Mouse (Mus musculus): ENCODE results near the gene Col25a1.

Col25a1 gene

DNA sequence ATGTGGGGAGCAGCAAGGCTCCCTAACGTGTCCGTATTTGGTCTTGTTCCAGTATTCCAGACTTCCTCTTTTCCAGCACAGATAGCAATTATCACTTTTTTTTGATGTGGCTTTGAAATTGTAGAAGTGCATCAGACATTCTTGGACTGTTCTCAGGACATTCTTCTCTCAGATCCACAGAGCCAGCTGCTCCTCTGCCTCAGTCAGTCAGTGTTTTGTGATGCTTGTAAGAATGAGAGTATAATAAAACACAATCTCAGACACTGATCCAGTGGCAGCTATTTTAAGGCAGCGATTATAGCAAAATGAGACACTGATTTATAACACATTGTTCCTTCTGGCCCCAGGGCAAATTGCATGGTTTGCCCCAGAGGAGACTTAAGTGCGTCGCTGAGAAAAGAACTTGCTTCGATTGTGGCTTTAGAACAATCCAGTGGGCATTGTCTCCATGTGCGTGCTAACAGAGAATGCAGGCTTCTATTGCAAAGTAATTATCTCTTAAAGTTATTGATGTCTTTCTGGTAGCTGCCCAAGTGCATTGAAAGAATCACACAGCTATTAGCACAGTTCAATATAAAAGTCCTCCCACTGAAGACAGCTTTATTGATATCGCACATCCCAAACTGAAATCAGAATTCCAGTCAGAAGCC lies 111.5 kb downstream of the Col25a1 start:
- no peak for DNase-seq (ENCODE audit: low read depth, low spot score)

DNA sequence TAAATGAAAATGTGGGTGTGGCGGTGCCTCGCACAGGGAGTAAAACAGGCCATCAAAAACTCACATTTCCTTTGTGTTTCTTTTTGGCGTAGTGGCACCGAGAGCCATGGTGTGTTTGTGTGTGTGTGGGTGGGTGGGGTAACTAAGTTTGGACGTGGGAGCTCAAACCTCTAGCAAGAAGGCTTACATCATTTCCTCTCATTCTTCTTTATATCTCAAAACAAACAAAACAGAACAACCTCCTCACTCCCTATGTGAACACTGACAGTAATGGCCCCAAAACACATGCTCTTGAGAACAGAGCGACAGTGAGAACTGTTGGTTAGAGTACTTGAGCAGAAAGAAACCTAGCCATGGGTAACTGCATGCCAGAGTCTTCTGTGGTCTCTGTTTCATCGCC lies 121.1 kb downstream of the Col25a1 start:
- no peak for DNase-seq (ENCODE audit: low read depth, low spot score)

DNA sequence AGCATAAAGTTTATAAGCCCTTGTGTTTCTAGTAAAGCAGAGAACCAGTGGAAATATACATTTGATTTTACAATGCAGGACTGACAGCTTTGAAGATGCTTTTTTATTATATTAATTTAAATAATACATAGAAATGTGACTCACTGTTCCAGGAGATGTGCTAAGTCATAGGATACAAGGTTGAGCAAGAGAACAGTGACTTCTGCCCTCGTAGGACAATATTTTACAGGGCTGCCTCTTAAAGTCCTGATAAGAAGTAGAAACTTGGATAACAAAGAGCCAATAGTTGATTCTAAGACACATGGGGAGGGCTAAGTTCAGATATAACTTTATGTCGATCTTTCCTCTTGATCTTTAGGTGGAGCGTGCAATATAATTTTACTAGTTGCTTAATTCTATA lies 124.8 kb downstream of the Col25a1 start:
- DNase-seq (ENCODE audit: low read depth, low spot score), result no peak

DNA sequence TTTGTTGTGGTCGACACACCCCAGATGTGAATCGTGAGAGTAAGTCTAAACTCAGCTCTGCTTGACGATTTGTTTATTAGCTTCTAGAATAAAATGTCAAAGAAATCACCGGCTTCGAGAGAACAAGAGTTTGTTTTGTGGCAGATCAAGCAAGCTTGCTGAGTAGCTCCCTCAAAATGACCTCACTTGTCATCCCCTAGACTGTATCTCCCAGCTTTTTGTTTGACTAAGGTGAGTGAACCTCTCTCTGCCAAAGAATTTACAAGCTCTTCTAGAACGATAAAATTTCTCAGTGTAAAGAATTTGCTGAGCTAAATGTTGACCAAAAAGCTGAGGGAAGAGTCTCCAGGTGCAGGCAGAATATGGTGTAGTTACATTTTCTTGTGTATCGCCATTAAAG lies 125.3 kb downstream of the Col25a1 start:
- no peak for DNase-seq (ENCODE audit: low read depth, low spot score)

DNA sequence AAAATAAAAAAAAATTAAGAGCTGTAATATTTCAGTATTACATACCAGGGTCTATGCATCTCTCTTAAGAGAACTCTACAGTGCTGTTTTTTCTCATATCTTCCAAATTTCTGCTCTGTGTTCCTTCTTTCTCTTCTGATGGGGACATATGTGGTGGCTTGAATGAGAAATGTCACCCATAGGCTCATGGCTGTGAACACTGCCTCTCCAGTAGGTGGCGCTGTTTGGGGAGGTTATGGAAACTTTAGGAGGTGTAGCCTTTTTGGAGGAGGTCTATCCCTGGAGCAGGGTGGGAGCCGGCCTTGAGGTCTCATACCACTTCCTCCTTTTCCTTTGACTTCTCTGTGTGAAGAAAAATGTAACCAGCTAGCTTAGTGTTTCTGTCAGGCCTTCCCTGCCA lies 128.4 kb downstream of the Col25a1 start:
- no peak for DNase-seq (ENCODE audit: low read depth, low spot score)

DNA sequence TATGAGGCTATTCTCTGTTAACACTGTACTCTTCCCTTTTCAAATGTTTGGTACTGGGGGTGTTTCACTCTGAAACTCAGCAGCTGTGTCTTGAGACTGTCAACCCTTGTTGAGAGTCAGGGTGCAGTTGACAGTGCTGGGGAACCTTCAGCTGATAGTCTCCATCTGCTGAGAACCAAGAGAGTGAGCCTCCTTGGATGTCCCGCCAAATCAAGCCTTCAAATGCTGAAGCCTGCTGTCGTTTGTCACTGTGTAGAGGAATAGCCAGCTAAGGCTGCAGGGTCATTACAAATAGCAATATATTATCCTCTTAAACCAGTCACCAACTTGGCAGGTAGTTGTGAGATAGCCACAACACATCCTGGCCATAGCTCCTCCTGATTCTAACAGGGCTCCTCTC lies 129.0 kb downstream of the Col25a1 start:
- DNase-seq (ENCODE audit: low read depth, low spot score), result no peak

DNA sequence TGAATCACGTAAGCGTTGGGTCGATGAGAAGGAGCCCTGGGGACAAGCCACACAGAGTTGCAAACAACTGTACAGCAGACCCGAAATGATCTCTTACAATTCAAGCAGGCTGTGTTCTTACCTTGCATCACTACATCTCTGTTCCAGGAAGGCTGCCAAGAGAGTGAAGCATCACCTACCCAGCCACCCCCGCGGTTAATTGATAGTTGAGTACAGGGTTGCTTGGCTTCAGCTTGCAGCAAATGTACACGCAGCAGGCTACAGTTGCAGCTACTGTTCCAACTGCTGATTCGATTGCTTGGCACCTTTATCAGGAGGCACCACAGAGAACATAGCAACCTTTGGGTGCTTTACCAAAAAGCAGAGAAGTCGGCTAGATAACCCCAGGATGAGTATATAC lies 133.8 kb downstream of the Col25a1 start:
- DNase-seq (ENCODE audit: low read depth, low spot score), result no peak

DNA sequence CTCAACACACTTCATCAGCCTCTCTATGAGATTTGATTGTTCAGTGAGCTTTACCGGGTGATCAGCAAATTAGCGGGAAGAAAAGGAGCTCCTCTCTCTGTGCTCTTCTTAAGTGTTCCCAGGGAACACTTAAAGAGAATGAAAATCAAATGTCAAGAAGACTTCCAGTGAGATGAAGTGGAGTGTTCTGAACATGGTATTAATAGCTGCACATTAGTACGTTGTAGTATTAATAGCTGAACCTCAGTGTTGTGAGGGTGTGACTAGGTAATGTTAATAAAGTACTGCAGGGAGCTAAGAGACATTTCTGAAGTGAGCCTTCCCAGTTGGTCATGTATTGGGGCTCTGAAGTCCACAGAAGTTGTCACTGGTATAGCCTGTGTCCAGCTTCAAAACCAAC lies 139.2 kb downstream of the Col25a1 start:
- DNase-seq (ENCODE audit: low read depth, low spot score), result no peak

DNA sequence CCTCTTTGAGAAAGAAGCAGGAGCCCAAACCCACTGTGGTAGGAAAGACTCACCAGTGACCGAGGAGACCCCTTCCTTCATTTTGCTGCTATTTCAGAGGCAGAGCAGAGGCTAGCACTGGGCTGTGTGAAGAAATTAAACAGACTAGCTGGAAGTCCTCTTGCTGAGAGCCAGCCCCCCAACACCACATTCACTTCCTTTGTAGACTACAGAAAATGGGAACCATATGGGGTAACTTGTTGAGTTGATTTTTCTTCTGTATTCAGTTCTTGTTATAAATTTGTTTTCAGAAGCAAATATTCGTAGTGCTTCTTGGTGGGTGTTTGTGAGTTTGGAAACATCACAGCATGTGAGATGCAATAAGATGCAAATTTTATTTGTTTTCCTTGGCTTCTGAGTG lies 142.6 kb downstream of the Col25a1 start:
- peak; percentile 42 for DNase-seq (ENCODE audit: low read depth, low spot score)

DNA sequence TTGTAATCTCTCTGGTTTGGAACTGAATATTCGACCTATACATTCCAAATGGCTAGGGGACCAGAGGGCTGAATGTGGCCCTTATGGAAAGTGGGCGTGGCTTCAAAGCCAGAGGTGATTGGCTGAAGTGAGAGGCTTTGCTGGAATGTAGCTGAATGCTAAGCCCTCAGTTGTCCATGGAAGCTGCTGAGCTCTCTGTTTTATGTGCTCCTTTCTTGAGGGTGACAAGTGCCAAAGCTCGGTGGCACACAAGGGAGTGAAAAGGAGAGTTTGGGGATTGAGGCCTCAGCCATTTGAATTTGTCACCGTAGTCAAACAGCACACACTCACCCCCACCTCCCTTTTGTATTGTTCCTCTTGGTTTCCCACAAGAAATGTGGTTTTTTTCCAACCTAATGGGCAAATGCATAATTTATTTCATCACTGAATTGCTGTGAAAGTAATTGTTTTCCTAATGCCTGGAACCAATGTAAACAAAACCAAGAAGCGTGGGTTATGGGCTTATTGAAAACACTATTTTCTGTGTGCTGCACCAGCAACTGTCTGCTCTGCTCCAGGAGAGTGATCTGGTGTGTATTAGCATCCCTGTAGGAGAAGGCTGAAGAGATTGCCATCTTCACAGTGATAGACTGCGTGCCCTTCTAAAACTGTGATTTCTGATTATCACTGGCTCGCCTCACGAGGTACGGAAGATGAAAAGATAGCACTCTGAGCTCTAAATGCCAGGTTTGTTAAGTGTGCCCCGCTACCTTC lies 147.2 kb downstream of the Col25a1 start:
- DNase-seq (ENCODE audit: low read depth, low spot score), result no peak

DNA sequence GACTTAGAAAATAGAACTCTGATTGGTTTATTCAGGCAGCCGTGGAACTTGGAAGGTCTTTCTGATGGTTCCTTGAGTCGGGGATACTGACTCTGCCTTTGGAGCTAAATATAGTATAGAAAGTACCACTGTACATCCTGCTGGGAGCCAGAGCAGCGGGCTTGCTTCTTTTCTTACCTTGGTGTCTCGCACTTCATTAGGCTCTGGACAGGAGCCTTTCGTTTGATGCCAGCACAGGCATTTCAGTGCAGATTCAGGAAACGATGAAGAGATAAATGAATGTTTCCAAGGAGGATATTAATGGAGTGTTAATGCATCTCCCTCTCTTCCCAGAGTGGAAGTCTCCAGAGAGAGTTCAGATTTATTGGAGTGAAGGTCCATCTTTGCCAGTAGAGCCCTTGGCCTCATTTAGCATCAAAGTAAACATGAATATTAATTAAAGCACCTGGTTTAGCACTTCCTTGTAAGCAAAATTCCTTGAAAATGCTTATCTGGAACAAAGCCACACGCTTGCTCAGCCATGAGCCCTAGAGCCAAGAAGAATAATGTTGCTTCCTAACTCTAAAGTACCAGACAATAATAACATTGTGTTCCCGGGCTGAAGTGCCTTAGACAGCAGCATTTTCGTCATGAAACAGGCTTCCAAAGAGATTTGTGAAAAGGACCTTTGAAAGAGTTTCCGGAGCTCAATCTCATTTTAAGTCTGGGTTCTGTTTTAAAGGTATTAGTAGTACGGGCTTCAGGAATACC lies 151.9 kb downstream of the Col25a1 start:
- DNase-seq (ENCODE audit: low read depth, low spot score), result no peak

DNA sequence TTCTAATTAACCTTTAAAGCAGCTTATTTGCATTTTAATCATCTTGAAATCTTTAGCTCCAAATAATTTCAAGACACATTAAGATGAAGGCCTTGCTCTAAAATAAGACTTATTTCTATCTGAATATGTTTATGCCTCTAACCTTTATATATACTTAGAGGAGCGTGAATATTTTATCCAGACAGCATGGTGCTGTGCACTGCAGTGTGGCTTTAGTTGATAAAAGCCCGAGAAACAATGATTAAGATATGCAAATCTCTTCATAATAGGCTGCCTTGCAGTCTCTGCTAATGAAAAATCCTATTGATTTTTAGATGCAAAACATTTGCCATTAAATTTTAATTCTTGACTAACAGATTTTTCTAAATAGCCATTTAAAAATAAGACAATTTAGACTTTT lies 156.8 kb downstream of the Col25a1 start:
- no peak for DNase-seq (ENCODE audit: low read depth, low spot score)

DNA sequence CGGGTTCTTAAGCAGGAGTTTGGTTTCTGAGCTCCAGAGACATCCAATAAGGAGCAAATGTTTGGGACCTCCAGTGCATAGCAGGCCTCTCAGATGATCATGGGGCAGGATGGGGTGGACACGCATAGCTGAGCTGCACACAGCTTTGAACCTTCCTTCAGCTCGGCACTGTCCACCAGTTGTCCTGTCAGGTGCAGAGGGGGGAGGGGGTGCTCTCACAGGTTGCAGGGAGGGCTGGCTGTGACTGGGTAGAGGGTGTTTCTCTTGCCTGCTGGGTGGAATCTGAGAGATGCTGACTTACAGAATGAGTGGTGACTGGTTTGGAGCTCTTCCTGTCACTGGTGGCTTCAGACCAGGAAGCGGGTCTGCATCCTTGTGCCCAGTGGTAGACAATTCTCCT lies 157.5 kb downstream of the Col25a1 start:
- no peak for DNase-seq (ENCODE audit: low read depth, low spot score)

DNA sequence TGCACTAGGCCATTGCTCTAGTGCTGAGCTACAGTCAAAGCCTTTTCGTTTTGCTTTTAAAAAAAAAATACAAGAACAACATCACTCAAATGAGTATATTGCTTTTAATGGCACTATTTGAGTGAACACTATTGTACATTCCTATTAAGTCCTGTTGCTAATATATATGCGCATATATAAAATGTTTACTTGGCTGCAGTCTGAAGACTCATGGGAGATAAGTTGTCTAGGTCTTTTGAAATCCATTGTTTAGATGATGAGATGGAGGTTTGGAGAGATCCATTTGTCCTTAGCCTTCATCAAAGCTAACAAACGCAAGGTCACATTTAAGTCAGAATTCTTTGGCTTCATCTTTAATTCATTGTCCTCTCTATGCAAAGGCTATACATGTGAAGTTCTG lies 157.9 kb downstream of the Col25a1 start:
- no peak for DNase-seq (ENCODE audit: low read depth, low spot score)

DNA sequence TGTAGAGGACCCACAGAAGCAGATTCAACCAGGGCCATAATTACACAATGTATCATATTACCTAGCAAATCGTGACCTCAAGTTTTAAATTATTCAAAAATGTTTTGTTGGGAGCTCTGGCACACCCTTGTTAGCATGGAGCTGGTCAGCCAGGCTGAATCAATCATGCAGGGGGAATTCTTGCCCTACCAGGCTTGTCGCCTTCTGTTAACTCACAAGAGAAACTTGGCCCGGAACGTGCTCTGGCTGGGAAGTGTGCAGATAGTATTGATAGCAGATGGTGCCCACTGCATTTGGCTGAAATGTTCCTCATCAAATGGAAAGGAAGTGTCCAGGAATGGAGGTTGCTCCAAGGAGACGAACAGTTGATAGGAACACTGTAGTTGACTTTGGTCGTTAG lies 158.9 kb downstream of the Col25a1 start:
- DNase-seq (ENCODE audit: low read depth, low spot score), result peak; percentile 56

DNA sequence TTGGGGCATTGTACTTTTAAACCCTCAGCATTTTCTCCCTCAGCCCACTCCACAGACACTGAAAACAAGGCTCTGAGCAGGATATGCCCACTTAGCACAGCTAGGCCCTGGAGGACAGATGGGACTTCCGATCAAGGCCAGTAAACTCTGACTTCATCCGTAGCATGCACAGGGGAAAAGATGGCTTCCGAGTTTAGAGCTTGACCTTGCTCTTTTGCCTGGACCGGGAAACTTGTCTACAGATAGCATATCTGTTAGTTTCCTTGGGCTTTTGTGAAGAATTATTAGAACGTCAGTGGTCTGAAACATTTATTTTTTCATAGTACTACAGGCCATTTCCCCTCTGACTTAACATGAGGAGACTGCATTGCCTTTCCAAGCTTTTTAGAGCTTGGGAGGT lies 159.4 kb downstream of the Col25a1 start:
- no peak for DNase-seq (ENCODE audit: low read depth, low spot score)

DNA sequence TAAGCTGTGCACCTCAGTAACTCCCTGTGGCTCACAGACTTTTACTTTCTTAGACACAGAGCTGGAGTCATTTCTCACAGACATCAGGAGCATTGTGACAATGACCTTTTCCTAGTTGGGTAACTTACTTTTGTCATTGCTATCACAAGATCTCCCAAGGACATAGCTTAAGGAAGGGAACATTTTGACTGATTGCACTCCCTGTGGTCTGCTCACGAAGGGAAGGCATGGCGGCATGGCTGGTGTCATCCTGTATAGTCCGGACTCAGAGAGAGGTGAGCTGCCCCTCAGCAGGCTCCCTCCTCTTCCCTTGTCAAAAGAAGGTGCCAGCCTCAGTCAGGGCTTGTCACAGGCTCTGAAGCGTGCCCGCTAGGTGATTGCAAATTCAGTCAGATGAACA lies 160.6 kb downstream of the Col25a1 start:
- no peak for DNase-seq (ENCODE audit: low read depth, low spot score)

DNA sequence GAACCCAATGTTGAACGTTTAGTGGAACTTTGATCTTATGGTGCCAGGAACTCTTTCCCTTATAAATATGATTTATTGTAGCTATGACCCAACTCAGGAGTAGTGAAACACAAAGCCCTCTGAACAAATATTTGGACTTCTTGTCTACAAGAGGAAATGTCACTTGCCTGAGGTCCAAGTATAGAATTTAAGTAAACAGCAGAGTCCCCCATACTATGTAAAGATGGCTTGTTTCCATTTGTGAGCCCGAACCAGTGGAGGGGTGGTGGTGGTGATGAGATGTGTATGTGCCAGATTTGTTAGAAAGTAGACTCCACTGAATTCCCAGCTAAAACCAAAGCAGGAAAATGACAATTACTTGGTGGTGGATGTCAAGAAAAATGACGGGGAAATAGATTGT lies 169.2 kb downstream of the Col25a1 start:
- DNase-seq (ENCODE audit: low read depth, low spot score), result no peak

DNA sequence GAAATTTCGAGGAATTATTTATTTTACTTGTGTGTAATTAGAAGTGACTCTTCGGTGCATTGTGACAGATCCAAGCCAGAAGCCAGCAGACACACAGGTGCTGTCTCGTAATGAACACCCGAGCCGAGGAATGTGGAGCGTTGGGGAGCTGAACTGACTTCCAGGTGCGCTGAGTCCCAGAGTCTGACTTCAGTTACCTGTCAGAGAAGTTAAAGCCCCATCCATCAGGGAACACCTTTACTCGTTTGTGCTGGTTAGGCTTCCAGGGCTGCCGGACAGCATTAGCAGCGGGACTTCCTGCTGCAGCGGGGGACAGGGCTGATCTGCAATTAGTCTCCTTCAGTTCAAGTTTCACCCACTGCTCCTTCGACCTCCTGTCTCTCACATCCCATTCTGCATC lies 172.3 kb downstream of the Col25a1 start:
- peak; percentile 80 for DNase-seq (ENCODE audit: low read depth, low spot score)

DNA sequence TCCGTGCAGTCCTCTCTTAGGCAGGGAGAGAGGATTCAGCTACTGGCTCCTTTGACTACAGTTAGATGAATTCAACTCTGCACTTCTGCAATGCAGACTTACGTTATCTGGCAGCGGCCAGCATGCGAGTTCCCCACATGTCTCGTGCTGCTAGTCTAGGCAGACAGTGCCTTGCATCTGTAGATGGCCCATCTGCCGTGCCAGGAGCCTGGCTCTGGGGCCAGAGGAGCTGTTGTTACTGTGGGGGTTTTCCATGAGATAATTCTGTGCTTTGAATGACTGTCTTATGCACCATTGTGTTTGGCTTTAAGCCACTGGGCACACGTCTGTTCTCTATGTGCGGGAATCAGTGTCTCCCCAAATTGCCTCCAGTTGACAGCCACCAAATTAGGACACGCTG lies 173.5 kb downstream of the Col25a1 start:
- DNase-seq (ENCODE audit: low read depth, low spot score), result no peak

DNA sequence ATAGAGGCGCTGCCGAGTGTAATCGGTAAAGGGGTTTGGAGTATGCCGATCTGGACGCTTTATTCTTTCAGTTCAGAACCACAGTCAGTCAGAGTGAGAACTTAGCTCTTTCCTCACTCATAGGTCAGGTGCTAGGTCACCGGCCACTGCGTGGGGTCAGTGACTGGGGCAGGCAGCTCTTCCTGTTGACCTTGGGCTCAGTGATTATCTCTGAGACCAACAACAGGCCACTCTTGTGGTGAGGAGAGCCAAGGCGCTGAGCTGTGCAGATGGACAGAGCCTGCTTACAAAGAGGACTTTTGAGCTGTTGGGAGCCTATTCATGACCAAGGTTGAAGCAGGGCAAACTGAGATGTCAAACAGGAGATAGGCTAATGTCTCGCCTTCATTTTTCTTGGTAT lies 174.4 kb downstream of the Col25a1 start:
- no peak for DNase-seq (ENCODE audit: low read depth, low spot score)

DNA sequence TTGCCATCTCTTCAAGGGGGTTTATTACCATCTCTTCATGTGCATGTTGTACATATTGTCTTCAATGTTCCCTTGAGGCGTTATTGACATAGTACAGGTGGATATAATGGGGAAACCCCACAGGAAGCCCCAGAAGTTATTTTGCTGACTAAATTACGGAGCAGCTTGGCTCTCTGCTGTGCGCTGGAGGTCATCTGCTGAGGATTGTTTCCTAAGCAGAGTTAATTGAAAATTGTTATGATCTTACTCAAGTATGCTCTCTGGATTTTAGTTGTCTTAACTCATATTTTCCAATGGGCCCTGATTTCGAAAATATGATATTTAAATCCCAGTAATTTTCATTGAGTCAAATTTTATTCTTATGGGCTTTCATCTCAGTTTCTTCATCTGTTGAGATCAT lies 178.0 kb downstream of the Col25a1 start:
- DNase-seq (ENCODE audit: low read depth, low spot score), result no peak
